Mouse (Mus musculus) cerebellum, postnatal 36 days (tissue): ENCODE measurements around the gene Olfr223.
A peak's percentile ranks its signal among the peaks of the same experiment; 100 is the strongest.
"Not testable (repeated sequence)": the region's sequence is repeated elsewhere in the genome, so short reads cannot be mapped to it uniquely, and the experiment has no call there.

ENCODE experiments used
- DNase-seq, 2 experiments: peaks; one replicate each; pipeline ENCODE4 v3.0.0; 2021 to 2022; ENCODE audit warnings: mixed read lengths in 2 of 2

Gene Olfr223

DNA sequence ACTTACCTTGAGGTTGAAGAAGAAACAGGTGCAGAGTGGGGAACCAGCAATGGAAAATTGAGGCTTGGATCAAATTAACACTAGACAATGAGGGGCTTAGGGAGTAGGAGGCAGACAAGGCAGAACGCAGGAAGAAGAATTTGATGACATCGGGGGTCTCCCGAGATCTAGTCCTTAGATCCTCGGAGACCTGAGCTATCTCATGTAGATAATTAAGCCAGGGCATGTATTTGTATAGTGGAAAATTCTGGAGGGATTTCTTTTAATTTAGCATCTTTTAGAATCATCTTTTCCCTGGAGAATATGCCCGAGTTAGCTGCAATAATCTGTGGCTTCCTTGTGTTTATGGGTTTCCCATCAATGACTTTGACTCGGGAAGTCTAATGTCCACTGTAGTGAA lies at the start of gene Olfr223:
Gene Olfr223, minus strand, starts transcription at position 101 of the 400 bp plus-strand sequence.
- no peak for DNase-seq

DNA sequence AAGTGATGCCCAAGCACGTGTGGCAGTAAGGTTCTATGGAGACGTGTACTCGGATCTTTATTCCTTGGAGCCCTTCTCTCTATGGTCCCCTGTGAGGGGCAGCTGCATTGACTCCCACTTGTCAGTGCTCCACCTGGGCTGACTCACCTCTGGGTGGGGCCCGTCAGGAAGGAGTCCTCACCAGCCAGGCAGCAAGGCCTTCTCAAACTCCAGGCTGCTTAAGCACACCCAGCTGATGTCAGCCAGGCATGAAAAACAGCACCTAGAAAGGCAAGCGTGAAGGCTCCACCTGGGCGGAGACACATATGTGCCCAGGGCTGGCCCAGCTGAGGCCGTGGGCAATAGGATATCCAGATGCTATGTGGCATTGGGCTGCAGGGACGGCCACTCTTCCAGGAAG lies 49.3 kb upstream of the Olfr223 start:
- DNase-seq = no peak

DNA sequence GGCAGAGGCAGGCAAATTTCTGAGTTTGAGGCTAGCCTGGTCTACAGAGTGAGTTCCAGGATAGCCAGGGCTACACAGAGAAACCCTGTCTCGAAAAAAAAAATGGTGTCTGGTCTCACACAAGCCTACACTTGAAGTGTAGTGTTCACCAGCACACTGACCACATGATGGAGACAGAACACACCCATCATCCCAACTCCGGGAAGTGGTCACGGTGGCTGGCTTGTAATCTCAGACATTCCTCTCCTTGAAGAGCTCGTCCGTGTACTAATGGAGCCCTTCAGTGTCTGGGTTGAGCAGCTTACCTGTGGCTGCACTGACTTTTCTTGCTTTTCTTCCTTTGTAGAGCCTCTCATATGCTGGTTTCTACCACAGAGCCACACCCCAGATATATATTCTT lies 48.1 kb upstream of the Olfr223 start:
- DNase-seq = no peak

DNA sequence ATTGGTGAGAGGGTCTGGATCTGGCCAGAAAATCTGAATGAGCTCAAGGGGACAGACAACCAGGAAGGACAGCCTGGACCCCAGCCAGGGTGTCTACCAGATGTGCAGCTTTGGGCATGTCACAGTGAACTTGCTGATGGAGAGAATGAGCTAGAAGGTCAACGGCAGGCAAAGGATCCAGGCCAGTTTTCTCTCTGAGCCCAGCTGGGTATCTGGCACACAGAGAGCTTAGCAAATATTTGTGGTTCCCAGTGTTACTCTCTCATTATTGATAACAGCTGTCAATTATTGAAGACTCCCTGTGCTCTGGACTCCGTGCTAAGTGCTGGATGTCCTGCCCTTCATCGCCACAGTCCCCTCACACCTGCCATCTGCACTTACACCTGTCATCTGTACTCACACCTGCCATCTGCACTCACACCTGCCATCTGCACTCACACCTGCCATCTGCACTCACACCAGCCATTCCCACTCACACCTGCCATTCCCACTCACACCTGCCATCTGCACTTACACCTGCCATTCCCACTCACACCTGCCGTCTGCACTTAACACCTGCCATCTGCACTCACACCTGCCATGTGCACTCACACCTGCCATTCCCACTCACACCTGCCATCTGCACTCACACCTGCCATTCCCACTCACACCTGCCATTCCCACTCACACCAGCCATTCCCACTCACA lies 47.0 kb upstream of the Olfr223 start:
- no peak for DNase-seq

DNA sequence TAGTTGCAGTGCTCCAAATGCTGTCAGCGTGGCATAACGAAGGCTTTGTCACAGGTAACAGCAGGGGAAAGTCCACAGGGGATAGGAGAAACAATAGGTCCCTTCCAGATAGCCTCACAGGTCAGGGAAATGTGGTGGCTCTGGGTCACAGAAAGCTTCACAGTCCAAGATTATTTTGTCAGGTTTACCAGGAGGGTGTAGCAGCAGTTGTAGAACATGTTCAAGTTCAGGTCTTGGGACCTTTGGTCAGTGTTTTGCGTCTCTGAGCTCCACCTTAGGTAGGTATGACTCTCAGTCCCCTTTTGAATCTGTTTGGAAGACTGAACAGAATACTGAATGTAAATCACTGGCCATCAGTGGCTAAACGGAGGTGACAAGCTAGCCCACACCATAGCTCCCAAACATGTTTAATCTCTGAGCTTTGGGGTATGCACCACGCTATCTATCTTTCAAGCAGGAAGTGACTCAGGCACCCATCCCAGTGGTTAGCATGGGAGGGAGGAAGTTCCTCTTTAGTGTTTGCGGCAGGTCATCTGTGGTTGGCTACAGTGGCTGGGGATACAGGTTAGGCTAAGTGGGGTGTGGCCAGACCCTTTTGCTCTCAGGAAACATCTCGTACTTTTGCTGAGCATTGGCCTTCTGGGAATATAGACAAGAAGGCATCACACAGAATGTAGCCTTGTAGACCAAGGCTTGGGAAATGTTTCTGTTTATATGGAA lies 43.8 kb upstream of the Olfr223 start:
- no peak for DNase-seq

DNA sequence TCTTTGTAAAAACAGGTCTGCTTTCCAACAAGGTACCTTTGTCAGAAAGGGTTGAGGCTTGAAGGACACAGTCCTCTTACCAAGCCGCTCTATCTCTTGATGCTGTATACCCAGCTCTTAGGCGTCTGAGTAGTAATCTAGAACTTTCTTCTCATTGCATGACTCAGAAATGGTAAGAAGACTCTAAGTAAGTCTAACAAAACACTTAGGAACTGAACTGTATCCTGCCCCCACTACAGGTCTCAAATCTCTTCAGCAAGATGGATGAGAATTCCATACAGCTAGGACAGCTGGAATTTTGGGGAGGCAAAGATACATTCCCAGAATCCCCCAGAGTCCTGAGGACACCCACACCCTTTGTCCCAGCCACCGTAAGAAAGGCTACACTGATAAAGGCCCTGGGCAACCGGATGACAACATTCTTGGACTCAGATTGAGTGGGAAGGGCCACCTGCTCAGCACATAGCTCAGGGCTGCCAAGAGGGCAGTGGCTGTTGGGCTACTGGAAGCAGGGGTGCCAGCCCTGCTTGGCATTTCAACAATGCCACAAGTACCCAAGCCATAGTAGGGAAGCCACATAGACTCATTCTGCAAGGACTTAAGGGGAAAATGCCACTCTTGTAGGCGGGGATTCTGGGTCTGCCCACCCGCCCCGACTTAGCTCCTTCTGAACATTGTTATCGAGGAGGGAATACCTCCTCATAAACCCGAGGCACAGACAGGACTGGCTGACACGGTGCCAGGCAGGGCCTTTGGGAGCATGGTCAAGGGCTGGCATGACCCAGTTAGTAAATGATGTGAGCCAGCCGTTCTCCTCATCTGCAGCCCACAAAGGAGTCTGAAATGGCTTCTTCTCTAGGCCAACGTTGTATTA lies 43.0 kb upstream of the Olfr223 start:
- DNase-seq = peak; percentile 15 to 22

DNA sequence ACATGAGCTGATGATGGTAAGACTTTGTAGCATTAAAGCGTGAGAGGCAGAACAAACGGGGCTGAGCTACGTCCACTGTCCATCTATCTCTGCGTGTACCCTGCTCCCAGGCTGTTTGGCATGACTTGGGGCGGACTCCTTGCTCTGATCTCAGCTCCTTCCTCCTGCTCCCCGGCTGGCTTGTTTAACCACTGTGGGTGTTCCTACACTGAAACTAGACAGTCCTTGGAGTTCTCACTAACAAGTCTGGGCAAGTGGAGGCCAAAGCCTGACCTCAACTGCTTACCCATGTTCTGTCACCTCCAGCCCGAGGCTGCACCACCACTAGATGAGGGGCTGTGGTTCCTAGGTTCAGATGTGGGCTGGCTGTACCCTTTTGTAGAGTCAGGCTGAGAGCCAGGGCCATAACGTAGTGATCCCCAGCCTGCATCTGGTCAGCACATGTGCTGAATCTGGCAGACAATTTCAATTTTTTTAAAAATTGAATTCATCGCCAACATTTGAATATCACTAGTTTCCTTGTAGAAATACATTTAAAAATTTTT lies 42.2 kb upstream of the Olfr223 start:
- DNase-seq = no peak

DNA sequence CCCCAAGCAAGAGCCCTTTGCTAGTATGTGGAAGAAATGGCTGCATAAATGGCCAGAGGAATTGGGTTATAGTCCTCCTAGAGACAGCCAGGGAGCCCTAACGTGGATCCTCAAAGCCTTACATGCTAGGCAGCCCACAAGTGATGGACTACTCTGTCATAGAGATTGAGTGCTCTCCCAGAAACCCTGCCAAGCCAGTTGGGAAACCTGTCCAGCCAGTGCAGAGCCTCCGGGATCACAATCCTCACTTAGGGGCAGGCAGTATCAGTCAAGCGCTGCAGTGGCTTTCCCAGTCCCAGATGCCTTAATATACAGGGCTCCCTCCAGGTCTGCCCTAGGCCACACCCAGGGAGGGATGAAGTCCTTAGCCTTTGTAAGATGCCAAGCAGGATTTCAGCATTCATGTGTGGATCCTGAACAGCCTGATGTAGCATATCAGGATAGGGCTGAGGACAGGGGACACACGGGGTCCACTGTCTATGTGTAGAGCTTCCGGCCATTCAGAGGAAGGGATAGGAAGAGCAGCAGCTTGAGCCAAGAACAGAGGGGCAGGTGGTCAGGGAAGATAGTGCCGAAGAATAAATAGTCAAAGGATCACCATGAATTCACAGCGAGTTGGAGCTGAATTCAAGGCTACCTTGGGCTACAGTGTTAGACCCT lies 41.0 kb upstream of the Olfr223 start:
- no peak for DNase-seq

DNA sequence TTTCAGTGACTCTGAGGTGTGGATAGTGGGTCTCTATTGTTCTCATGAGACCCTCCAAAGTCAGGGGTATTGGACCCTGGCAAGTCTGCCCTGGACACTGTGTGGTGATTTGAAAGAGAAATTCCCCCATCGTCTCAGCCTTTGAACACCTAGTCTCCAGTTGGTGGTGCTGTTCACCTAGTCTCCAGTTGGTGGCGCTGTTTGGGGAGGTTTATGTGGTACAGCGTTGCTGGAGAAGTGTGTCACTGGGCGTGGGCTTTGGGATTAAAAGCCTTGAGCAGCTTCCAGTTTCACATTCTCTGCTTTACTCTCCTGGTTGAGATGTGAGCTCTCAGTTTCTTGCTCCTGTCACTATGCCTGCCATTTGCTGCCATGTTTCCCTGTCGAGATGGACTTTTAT lies 39.9 kb upstream of the Olfr223 start:
- peak; percentile 45 to 47 for DNase-seq

DNA sequence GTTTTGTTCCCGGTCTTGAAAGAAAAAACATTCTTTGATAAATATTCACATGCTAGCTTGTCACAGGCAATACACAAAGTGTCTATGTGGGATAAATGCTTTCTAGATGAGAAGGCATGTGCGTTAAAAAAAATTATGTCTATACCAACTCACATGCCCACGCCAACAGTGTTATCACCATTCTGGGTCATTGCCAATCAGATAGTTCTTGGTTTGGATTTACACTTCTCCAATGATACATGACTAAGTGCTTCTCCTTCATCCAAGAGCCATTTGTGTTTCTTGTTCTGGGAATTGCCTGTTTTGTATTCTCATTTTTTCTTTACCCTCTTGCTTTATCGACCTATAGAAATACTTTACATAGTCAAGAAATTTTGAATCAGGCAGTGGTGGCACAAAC lies 38.9 kb upstream of the Olfr223 start:
- DNase-seq = no peak

DNA sequence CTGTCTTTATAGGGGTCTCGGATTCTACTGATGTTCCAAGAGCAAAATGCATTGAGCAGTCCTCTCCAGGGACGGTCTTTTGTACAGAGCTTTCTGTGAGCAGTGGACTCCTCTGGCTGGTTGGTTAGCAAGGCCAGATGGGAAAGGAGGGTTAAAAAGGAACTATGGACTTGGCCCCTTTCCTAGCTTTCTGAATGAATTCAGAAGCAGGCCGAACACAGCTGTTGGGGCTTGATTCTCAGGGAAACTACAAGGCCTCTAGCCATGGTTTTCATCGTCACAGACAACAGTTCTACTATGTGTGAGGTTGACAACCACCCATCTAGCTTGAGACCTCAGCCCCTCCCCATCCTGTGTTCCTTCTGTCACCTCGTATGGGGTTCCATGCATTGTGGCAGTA lies 36.8 kb upstream of the Olfr223 start:
- DNase-seq = no peak

DNA sequence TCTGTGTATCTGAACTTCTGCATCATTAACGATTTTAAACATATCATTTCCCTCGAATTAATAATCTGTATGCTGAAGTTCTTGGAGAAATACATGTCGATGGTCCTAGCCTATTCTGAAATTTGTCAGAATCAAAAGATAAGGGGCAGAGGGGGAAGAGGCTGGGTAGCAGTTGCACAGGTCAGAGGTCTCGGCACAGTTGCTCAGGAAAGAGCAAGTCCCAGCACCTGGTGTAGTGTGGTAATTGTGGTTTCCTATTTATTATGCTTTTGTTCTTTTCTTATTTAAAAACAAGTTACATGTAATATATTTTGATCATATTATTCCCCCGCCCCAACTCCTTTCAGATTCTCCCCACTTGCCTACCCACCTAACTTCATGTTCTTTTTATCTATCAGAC lies 35.1 kb upstream of the Olfr223 start:
- no peak for DNase-seq

DNA sequence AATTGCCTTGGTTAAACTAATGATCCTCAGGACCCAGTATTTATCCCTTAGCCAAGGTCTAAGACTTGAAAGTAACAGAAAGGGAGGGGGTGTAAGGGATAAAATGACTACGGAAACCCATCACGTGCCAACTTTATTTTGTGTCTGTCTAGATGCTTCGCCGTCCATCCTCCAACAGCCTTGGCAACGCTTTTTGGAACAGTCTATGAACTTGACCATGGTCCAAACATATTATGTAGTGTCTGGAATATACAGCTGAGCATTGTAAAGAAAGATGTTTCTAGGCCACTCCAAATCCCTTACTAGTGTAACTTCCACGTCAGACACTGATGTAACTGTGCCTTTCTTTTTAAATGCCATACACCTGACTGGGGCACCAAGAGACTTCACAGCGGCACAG lies 33.1 kb upstream of the Olfr223 start:
- no peak for DNase-seq

DNA sequence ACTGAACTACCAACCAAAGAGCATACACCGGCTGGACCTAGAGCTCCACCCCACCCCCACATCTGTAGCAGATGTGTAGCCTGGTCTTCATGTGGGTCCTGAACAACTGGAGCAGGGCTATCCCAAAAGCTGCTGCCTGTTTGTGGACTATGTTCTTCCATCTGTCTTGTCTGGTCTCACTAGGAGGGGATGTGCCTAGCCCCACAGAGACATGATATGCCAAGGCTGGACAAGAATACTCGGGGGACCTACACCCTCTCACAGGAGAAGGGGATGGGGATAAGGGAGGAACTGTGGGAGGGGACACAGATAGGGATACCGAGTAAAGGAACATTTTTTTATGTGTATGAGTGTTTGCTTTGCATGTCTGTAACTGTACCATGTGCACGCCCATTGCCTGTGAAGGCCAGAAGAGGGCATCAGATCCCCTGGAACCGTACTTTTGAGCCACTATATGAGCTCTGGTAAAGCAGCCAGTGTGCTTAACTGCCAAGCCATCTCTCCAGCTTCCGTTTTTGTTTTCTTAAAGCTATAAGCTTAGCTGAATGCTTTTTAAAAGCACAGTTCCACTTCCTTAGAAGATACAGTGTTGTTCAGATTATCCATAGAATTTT lies 31.0 kb upstream of the Olfr223 start:
- peak; percentile 70 to 80 for DNase-seq

DNA sequence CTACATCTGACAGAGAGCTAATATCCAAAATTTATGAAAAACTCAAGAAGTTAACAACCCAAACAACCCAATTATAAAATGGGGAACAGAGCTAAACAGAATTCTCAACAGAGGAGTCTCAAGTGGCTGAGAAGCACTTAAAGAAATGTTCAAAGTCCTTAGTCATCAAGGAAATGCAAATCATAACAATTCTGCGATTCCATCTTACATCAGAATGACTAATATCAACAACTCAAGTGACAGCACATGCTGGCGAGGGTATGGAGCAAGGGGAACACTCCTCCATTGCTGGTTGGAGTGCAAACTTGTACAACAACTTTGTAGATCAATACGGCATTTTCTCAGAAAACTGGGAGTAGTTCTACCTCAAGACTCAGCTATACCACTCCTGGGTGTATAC lies 29.1 kb upstream of the Olfr223 start:
- DNase-seq = no peak

DNA sequence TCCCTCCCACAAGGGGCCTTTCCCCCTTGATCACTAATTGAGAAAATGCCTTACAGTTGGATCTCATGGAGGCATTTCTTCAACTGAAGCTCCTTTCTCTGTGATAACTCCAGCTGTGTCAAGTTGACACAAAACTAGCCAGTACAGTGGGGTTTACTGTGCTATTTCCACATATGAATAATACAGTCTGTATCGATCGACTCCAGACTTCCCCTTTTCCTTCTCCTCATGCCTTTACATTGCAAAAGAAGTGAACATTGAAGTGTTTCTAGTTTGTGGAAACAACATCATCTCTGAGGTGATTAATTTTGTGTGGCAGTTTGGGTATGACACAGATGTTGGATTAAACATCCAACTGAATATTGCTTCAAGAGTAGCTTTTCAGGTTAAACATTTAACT lies 23.9 kb upstream of the Olfr223 start:
- not testable (repeated sequence) for DNase-seq

DNA sequence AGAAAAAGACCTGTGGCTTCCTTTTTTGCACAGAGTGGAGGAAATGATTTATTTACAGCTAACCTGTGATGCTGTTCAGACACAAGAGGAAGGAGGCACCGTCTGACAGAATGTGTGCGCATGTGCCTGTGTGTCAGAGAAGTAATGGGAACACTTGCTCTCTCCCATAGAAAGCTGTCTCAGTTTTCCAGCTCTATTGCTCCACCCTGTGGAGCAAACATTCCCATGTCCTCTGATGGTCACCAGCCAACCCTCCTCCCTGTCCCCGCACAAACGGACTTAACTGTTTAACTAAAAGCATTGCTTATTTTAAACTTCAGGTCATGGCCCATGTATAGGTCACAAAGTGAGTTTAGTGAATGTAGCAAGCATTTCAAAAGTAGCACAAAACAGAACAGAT lies 21.0 kb upstream of the Olfr223 start:
- DNase-seq = peak; percentile 25 to 41

DNA sequence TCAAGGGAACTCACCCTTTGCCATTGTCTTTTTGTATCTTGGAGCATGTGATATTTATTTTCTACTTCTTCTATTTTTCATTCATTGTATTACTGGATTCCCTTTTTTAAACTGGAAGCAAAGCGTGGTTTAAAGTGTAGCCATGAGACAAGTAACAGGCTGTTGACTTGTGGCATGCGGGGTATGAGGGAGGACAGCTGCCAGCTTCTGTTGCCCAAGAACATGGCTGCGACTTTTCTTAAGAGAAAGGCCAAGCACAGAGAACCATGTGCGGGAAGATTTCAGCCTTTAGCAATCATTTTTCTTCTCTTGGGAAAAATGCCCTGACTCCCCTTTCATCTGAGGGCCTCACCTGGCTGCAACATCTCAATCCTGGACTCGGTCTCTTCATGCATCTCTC lies 18.6 kb upstream of the Olfr223 start:
- DNase-seq = no peak

DNA sequence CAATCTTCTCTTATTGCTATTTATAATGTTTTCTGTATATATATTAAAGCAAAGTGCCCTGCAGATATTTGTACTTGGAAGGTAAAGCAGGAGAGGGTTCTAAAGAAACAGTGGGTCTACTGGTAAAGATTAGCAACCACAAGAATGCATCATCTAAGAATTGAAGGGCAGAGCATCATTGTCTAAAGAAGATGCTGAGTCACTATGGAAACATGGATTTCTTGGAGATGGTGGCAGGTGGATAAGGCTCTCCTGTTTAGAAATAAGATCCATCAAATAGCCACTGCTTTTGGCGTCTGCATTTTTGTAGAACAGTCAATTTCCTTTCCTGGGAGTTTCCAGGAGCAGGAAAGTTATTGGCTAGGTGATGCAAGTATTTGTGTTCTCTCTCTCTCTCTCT lies 9.2 kb upstream of the Olfr223 start:
- DNase-seq = no peak

DNA sequence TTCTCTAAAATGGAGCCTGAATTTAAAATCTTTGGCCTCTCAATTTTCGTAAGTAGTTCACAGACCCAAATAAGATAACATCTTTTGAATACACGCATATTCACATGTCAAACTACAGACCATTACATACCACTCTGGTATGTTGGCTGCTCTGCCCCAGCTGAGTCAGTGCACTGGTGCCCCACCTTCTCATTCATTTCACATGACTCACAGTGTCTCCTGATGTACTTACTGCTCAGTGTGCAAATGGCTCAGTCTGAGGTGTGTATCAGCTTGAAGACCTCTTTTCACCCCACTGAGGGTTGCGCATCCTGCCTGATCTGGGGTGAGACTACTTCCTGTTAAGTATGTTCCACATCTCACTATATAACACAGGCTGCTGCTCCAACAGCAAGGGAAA lies 7.8 kb upstream of the Olfr223 start:
- no peak for DNase-seq

DNA sequence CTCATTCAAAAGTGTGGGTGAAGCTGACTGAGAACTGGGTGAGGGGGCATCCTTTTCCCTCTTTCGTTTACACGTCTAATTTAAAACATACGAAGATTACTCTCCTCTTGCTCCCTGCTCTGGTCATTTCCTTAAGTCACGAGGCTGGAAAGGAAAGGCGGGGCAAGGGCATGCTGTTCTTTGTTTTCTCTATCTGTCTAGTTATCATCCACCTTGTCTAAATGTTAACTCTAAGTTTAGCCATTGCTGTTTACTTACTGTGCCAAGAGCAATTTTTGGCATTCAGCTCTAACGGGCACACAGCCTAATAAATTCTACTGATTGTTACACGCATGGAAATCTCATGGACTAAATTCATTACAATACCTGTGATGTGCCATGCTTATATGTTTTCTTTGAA lies 6.1 kb upstream of the Olfr223 start:
- no peak for DNase-seq

DNA sequence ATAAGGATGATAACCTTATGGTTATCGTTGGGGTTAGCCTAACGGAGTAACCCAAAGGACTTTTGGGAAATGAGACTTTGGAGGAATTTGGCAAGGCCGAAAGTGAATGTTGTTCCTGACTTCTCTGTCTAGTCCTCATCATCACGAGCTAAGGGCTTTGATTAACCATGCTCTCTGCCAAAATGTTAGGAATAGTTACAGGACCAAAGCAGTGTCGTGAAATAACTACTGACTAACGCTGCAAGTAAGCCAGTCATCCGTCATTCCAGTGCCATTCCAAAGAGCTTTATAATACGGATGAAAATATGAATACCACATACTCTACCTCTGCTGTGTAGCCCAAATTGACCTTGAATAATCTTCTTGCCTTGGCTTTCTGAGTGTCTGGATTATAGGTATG lies 3.9 kb upstream of the Olfr223 start:
- no peak for DNase-seq
